Mouse (Mus musculus) liver, embryonic 12.5 days (tissue): ENCODE data around the gene Fsip1. TPM values are rescaled to one million over a fixed set of nuclear protein-coding genes. Genes with fewer than 3 reads are reported as not detected.

Experiments
- ATAC-seq: fragments of 200-750 bp; cut with Nextera tagmentation; 2 replicates; pipeline ENCODE4 v1.8.0; 2017; ENCODE audit warnings: moderate number of reproducible peaks, mild to moderate bottlenecking, moderate library complexity
- H3K27ac ChIP-seq: fragments of 300-500 bp; sonication (generic); 2 replicates; pipeline ENCODE4 v1.5.1; 2016; ENCODE audit warnings: mild to moderate bottlenecking
- H3K27me3 ChIP-seq: fragments of 300-500 bp; sonication (generic); replicated peaks from 2 replicates; pipeline ENCODE4 v1.6.1; 2016; ENCODE audit warnings: mild to moderate bottlenecking, moderate library complexity
- H3K36me3 ChIP-seq: fragments of 300-500 bp; sonication (generic); 2 replicates; pipeline ENCODE4 v1.6.1; 2016; ENCODE audit warnings: mild to moderate bottlenecking, moderate library complexity
- H3K4me1 ChIP-seq: fragments of 300-500 bp; sonication (generic); 2 replicates; pipeline ENCODE4 v1.6.1; 2016
- H3K4me2 ChIP-seq: fragments of 300-500 bp; sonication (generic); 2 replicates; pipeline ENCODE4 v1.6.1; 2016; ENCODE audit warnings: mild to moderate bottlenecking, moderate library complexity
- H3K4me3 ChIP-seq: fragments of 300-500 bp; sonication (generic); 2 replicates; pipeline ENCODE4 v1.5.1; 2016; ENCODE audit warnings: mild to moderate bottlenecking, moderate library complexity
- H3K9ac ChIP-seq: fragments of 300-500 bp; sonication (generic); 2 replicates; pipeline ENCODE4 v1.6.1; 2016; ENCODE audit warnings: mild to moderate bottlenecking, moderate library complexity
- H3K9me3 ChIP-seq: fragments of 300-500 bp; sonication (generic); replicated peaks from 2 replicates; pipeline ENCODE4 v1.6.1; 2016; ENCODE audit warnings: mild to moderate bottlenecking, moderate library complexity
- WGBS: fragments of 180-500 bp; shearing (Covaris S2); methylation state at CpG from one replicate; pipeline ENCODE4 v1.1.7; 2016; ENCODE audit not compliant: insufficient replicate concordance; 5-methylcytosine and 5-hydroxymethylcytosine counted together
- polyA plus RNA-seq: library from polyadenylated mRNA; unstranded; fragments of >200 nt; fragmentation: Nextera tagmentation; extraction: Ambion mirVana; gene quantifications from 2 replicates; pipeline ENCODE4 v1.2.1, GENCODE M21; 2016

Gene Fsip1
- polyA plus RNA-seq, 1 experiment from 2014 or later: 0.23 TPM

- ATAC-seq: no peak
- 72% methylated on average over 9 of the region's 9 CpGs for WGBS
- H3K4me3 ChIP-seq: no peak overlapping the region
- H3K9me3 ChIP-seq: 0 out of 2 replicates have a peak, but pooled peaks cover 3% of the 10 kb centered on the region
- no peaks in the 10 kb centered on the region for H3K36me3 ChIP-seq
- no peaks in the 10 kb centered on the region for H3K4me1 ChIP-seq
- H3K27me3 ChIP-seq: no peaks in the 10 kb centered on the region
- H3K9ac ChIP-seq: no peak overlapping the region
- H3K4me2 ChIP-seq: no peak overlapping the region
- no peak overlapping the region for H3K27ac ChIP-seq
These were observed 31.7 kb upstream of the Fsip1 start for GRCm38 (mm10) chr2:118288326-118289065.

- H3K27me3 ChIP-seq: no peaks in the 10 kb centered on the region
- H3K9ac ChIP-seq: no peak overlapping the region
- no peaks in the 10 kb centered on the region for H3K36me3 ChIP-seq
- 70% methylated on average over 4 of the region's 4 CpGs for WGBS
- no peaks in the 10 kb centered on the region for H3K4me1 ChIP-seq
- no peak overlapping the region for H3K4me2 ChIP-seq
- no peak for ATAC-seq
- 0 out of 2 replicates have a peak, but pooled peaks cover 3% of the 10 kb centered on the region for H3K9me3 ChIP-seq
- H3K27ac ChIP-seq: no peak overlapping the region
- no peak overlapping the region for H3K4me3 ChIP-seq
These were observed 30.9 kb upstream of the Fsip1 start for GRCm38 (mm10) chr2:118287678-118288077.

- H3K9ac ChIP-seq: no peak overlapping the region
- no peak overlapping the region for H3K4me2 ChIP-seq
- ATAC-seq: no peak
- no peaks in the 10 kb centered on the region for H3K27me3 ChIP-seq
- H3K4me3 ChIP-seq: no peak overlapping the region
- H3K4me1 ChIP-seq: no peaks in the 10 kb centered on the region
- 60% methylated on average over 3 of the region's 3 CpGs for WGBS
- H3K36me3 ChIP-seq: no peaks in the 10 kb centered on the region
- H3K9me3 ChIP-seq: no peaks in the 10 kb centered on the region
- H3K27ac ChIP-seq: no peak overlapping the region
These were observed 25.7 kb upstream of the Fsip1 start for GRCm38 (mm10) chr2:118282467-118282866.

GRCm38 (mm10) chr2:118278249-118278648 is 21.5 kb upstream of the Fsip1 start:
- no peak overlapping the region for H3K9ac ChIP-seq
- no peak overlapping the region for H3K27ac ChIP-seq
- no peaks in the 10 kb centered on the region for H3K36me3 ChIP-seq
- no peak for ATAC-seq
- H3K4me1 ChIP-seq: no peaks in the 10 kb centered on the region
- no peaks in the 10 kb centered on the region for H3K27me3 ChIP-seq
- H3K9me3 ChIP-seq: no peaks in the 10 kb centered on the region
- 76% methylated on average over 8 of the region's 8 CpGs for WGBS
- H3K4me2 ChIP-seq: no peak overlapping the region
- H3K4me3 ChIP-seq: no peak overlapping the region

- Histone ChIP-seq H3K4me1 (no peaks in the 10 kb centered on the region), H3K27ac (no peak overlapping the region), H3K9me3 (no peaks in the 10 kb centered on the region), H3K4me3 (no peak overlapping the region), H3K36me3 (no peaks in the 10 kb centered on the region), H3K27me3 (no peaks in the 10 kb centered on the region), H3K4me2 (no peak overlapping the region), H3K9ac (no peak overlapping the region)
- ATAC-seq: no peak
- 80% methylated on average over 10 of the region's 10 CpGs for WGBS
These were observed 14.8 kb upstream of the Fsip1 start for GRCm38 (mm10) chr2:118271606-118272005.

GRCm38 (mm10) chr2:118270213-118270612 is 13.4 kb upstream of the Fsip1 start:
- WGBS: 83% methylated on average over 14 of the region's 14 CpGs
- ATAC-seq: no peak
- no peaks in the 10 kb centered on the region for H3K9me3 ChIP-seq
- no peak overlapping the region for H3K9ac ChIP-seq
- H3K4me1 ChIP-seq: no peaks in the 10 kb centered on the region
- H3K4me2 ChIP-seq: no peak overlapping the region
- no peak overlapping the region for H3K4me3 ChIP-seq
- H3K27ac ChIP-seq: no peak overlapping the region
- H3K27me3 ChIP-seq: no peaks in the 10 kb centered on the region
- no peaks in the 10 kb centered on the region for H3K36me3 ChIP-seq

- no peak overlapping the region for H3K4me3 ChIP-seq
- H3K27ac ChIP-seq: no peak overlapping the region
- H3K27me3 ChIP-seq: no peaks in the 10 kb centered on the region
- ATAC-seq: no peak
- H3K9ac ChIP-seq: no peak overlapping the region
- no peaks in the 10 kb centered on the region for H3K4me1 ChIP-seq
- H3K4me2 ChIP-seq: no peak overlapping the region
- H3K36me3 ChIP-seq: no peaks in the 10 kb centered on the region
- H3K9me3 ChIP-seq: no peaks in the 10 kb centered on the region
- WGBS: 31% methylated on average over 2 of the region's 2 CpGs
These were observed 7.1 kb upstream of the Fsip1 start for GRCm38 (mm10) chr2:118263914-118264201.

- Histone ChIP-seq H3K27ac (no peak overlapping the region), H3K4me2 (no peak overlapping the region), H3K27me3 (no peaks in the 10 kb centered on the region), H3K9me3 (no peaks in the 10 kb centered on the region), H3K4me3 (no peak overlapping the region), H3K36me3 (no peaks in the 10 kb centered on the region), H3K4me1 (no peaks in the 10 kb centered on the region), H3K9ac (no peak overlapping the region)
- ATAC-seq: no peak
- 15% methylated on average over 8 of the region's 8 CpGs for WGBS
These were observed 6.6 kb upstream of the Fsip1 start for GRCm38 (mm10) chr2:118263151-118263913.

GRCm38 (mm10) chr2:118262673-118263072 is 5.9 kb upstream of the Fsip1 start:
- ATAC-seq: no peak
- 42% methylated on average over 8 of the region's 8 CpGs for WGBS
- no peak overlapping the region for H3K27ac ChIP-seq
- H3K4me1 ChIP-seq: no peaks in the 10 kb centered on the region
- no peaks in the 10 kb centered on the region for H3K9me3 ChIP-seq
- H3K4me2 ChIP-seq: no peak overlapping the region
- no peaks in the 10 kb centered on the region for H3K27me3 ChIP-seq
- H3K9ac ChIP-seq: no peak overlapping the region
- H3K36me3 ChIP-seq: no peaks in the 10 kb centered on the region
- H3K4me3 ChIP-seq: no peak overlapping the region

- Histone ChIP-seq H3K9me3 (no peaks in the 10 kb centered on the region), H3K36me3 (no peaks in the 10 kb centered on the region), H3K4me2 (no peak overlapping the region), H3K9ac (no peak overlapping the region), H3K27me3 (no peaks in the 10 kb centered on the region), H3K27ac (no peak overlapping the region), H3K4me3 (no peak overlapping the region), H3K4me1 (peaks cover 6% of the 10 kb centered on the region; the same call in 1 of the 2 replicates)
- ATAC-seq: no peak
- 69% methylated on average over 5 of the region's 5 CpGs for WGBS
These were observed 3.0 kb upstream of the Fsip1 start for GRCm38 (mm10) chr2:118259746-118260145.

- Histone ChIP-seq H3K4me3 (no peak overlapping the region), H3K4me2 (peak overlapping the region; percentile 68), H3K4me1 (peaks cover 6% of the 10 kb centered on the region; the same call in 1 of the 2 replicates), H3K36me3 (no peaks in the 10 kb centered on the region), H3K9ac (no peak overlapping the region), H3K27me3 (no peaks in the 10 kb centered on the region), H3K27ac (no peak overlapping the region), H3K9me3 (no peaks in the 10 kb centered on the region)
- no peak for ATAC-seq
- WGBS: 47% methylated on average over 8 of the region's 8 CpGs
These were observed 328 bp upstream of the Fsip1 start for GRCm38 (mm10) chr2:118257094-118257493.

- Histone ChIP-seq H3K36me3 (no peaks in the 10 kb centered on the region), H3K27me3 (no peaks in the 10 kb centered on the region), H3K9ac (no peak overlapping the region), H3K27ac (no peak overlapping the region), H3K4me2 (no peak overlapping the region), H3K9me3 (no peaks in the 10 kb centered on the region), H3K4me1 (peaks cover 6% of the 10 kb centered on the region; the same call in 1 of the 2 replicates), H3K4me3 (no peak overlapping the region)
- ATAC-seq: no peak
- 72% methylated on average over 8 of the region's 8 CpGs for WGBS
These were observed 2.2 kb downstream of the Fsip1 start for GRCm38 (mm10) chr2:118254516-118254915.
